Mouse (Mus musculus) neutrophil, adult 65 days (primary cell): ENCODE results near the gene Gucy1a1. TPM values are rescaled to one million over a fixed set of nuclear protein-coding genes. Genes with fewer than 3 reads are reported as not detected.

Source experiments
- total RNA-seq: library from RNA; stranded (reverse); gene quantifications from 2 replicates; pipeline ENCODE4 v1.2.4, GENCODE M21; 2023

Gucy1a1 gene
- total RNA-seq = 0.11 and 0.54 TPM in 2 replicates

GRCm38 (mm10) chr3:82145126-82145901 lies at the start of gene Gucy1a1:
Gene Gucy1a1 (minus strand): TSS chr3:82145789.

GRCm38 (mm10) chr3:82074201-82074851 lies 71.3 kb downstream of the Gucy1a1 start, which contains the start of gene Gucy1b1:
Gene Gucy1b1 (minus strand): TSS chr3:82074689.

Other genes with a start within 250 kb of the Gucy1a1 start
- gene Ctso, start 213.2 kb downstream of the Gucy1a1 start, total RNA-seq = 9.9 TPM in 2 replicates
- gene Tdo2, start 169.6 kb downstream of the Gucy1a1 start, total RNA-seq = not detected in 2 replicates
- gene Asic5, start 163.5 kb downstream of the Gucy1a1 start, total RNA-seq = not detected in 2 replicates
- gene Gucy1b1, start 71.1 kb downstream of the Gucy1a1 start, total RNA-seq = 0.22 TPM in 1 of 2 replicates, not detected in the other
- 0.14 TPM in 1 of 2 replicates, not detected in the other for gene Map9, start 212.3 kb upstream of the Gucy1a1 start, total RNA-seq